Mouse (Mus musculus): ENCODE measurements around the gene Rapgef1.

The Rapgef1 gene

GRCm38 (mm10) chr2:29674087-29674486 is 54.6 kb downstream of the Rapgef1 start:
- DNase-seq, result no peak

- no peak for DNase-seq
Observed at GRCm38 (mm10) chr2:29674545-29674944, 55.0 kb downstream of the Rapgef1 start.

GRCm38 (mm10) chr2:29675846-29676245 is 56.3 kb downstream of the Rapgef1 start:
- no peak for DNase-seq

- no peak for DNase-seq
Observed at GRCm38 (mm10) chr2:29676513-29676912, 57.0 kb downstream of the Rapgef1 start.

- no peak for DNase-seq
Observed at GRCm38 (mm10) chr2:29677842-29678241, 58.3 kb downstream of the Rapgef1 start.

- DNase-seq, result no peak
Observed at GRCm38 (mm10) chr2:29678524-29678923, 59.0 kb downstream of the Rapgef1 start.

- DNase-seq, result no peak
Observed at GRCm38 (mm10) chr2:29679710-29680584, 60.4 kb downstream of the Rapgef1 start.

GRCm38 (mm10) chr2:29683261-29683999 is 63.9 kb downstream of the Rapgef1 start:
- no peak for DNase-seq

- no peak for DNase-seq
Observed at GRCm38 (mm10) chr2:29684498-29684897, 65.0 kb downstream of the Rapgef1 start.

- DNase-seq, result no peak
Observed at GRCm38 (mm10) chr2:29689014-29689413, 69.5 kb downstream of the Rapgef1 start.

GRCm38 (mm10) chr2:29689495-29689894 is 70.0 kb downstream of the Rapgef1 start:
- no peak for DNase-seq

GRCm38 (mm10) chr2:29691068-29691467 is 71.5 kb downstream of the Rapgef1 start:
- no peak for DNase-seq

GRCm38 (mm10) chr2:29691507-29691906 is 72.0 kb downstream of the Rapgef1 start:
- DNase-seq, result no peak

GRCm38 (mm10) chr2:29692192-29692591 is 72.7 kb downstream of the Rapgef1 start:
- no peak for DNase-seq

- no peak for DNase-seq
Observed at GRCm38 (mm10) chr2:29696207-29696800, 76.8 kb downstream of the Rapgef1 start.

GRCm38 (mm10) chr2:29698421-29699290 is 79.1 kb downstream of the Rapgef1 start:
- peak; percentile 49 for DNase-seq

- no peak for DNase-seq
Observed at GRCm38 (mm10) chr2:29700898-29701297, 81.4 kb downstream of the Rapgef1 start.

GRCm38 (mm10) chr2:29701393-29701792 is 81.9 kb downstream of the Rapgef1 start:
- DNase-seq, result no peak

GRCm38 (mm10) chr2:29702189-29702588 is 82.7 kb downstream of the Rapgef1 start:
- DNase-seq, result no peak

GRCm38 (mm10) chr2:29703104-29704081 is 83.9 kb downstream of the Rapgef1 start:
- no peak for DNase-seq

- no peak for DNase-seq
Observed at GRCm38 (mm10) chr2:29705493-29705892, 86.0 kb downstream of the Rapgef1 start.

Data from layer of hippocampus, adult 9-11 months (tissue).